Mouse (Mus musculus) kidney, adult 2 months (tissue): ENCODE measurements at regions not wholly inside any gene's neighbourhood (a gene's known extent, or its start where the extent isn't known, plus 50 kb on each side); places are given as distances from the start of the nearest gene placed in this dataset.

Experiments
- DNase-seq: peaks from one replicate; pipeline ENCODE4 v3.0.0; 2021
- H3K27ac ChIP-seq: fragments of 200-500 bp; 2 replicates; pipeline ENCODE4 v1.5.1; 2012; ENCODE audit warnings: low read depth, low read length, control low read depth, inconsistent platforms; ENCODE audit not compliant: insufficient read depth
- H3K27me3 ChIP-seq: fragments of 200-500 bp; replicated peaks from 2 replicates; pipeline ENCODE4 v1.6.1; 2012; ENCODE audit warnings: mild to moderate bottlenecking, moderate library complexity, low read length, inconsistent platforms; ENCODE audit not compliant: control insufficient read depth, insufficient read depth
- H3K36me3 ChIP-seq: fragments of 200-500 bp; 2 replicates; pipeline ENCODE4 v1.6.1; 2012; ENCODE audit warnings: mild to moderate bottlenecking, moderate library complexity, low read length, inconsistent platforms; ENCODE audit not compliant: control insufficient read depth, insufficient read depth
- H3K4me1 ChIP-seq: fragments of 200-500 bp; 2 replicates; pipeline ENCODE4 v1.6.1; 2011; ENCODE audit warnings: low read length; ENCODE audit not compliant: control insufficient read depth, insufficient read depth
- H3K4me3 ChIP-seq: fragments of 200-500 bp; 2 replicates; pipeline ENCODE4 v1.5.1; 2011; ENCODE audit warnings: mild to moderate bottlenecking, low read depth, low read length, control low read depth; ENCODE audit not compliant: insufficient read depth
- CTCF ChIP-seq: fragments of 200-500 bp; conservative IDR thresholded peaks from 2 replicates; pipeline ENCODE4 v1.5.1; 2011; ENCODE audit warnings: low read depth, mild to moderate bottlenecking, control low read depth, low read length, moderate library complexity, mixed read lengths; ENCODE audit not compliant: insufficient read depth, insufficient read length
- POLR2A ChIP-seq: fragments of 200-500 bp; IDR thresholded peaks from one replicate; pipeline ENCODE4 v1.6.1; 2011; ENCODE audit warnings: low read depth, low read length, control low read depth
- WGBS: fragments of 180-500 bp; shearing (Covaris S2); methylation state at CpG from one replicate; pipeline ENCODE4 v1.1.7; 2018; 5-methylcytosine and 5-hydroxymethylcytosine counted together

- TF ChIP-seq POLR2A (no peak), CTCF (no peak)
- H3K27me3 ChIP-seq = no peaks in the 10 kb centered on the region
- H3K36me3 ChIP-seq = no peaks in the 10 kb centered on the region
- no peaks in the 10 kb centered on the region for H3K4me1 ChIP-seq
- DNase-seq = no peak
- 94% methylated on average over 4 of the region's 4 CpGs for WGBS
- no peak overlapping the region for H3K4me3 ChIP-seq
- no peak overlapping the region for H3K27ac ChIP-seq
Measured at GRCm38 (mm10) chr19:15761086-15761485, 186.1 kb downstream of the Psat1 start.

GRCm38 (mm10) chr19:15745026-15745777 is 201.9 kb downstream of the Psat1 start:
- no peak for DNase-seq
- 72% methylated on average over 8 of the region's 8 CpGs for WGBS
- TF ChIP-seq CTCF = no peak
- TF ChIP-seq POLR2A = no peak
- no peak overlapping the region for H3K27ac ChIP-seq
- no peak overlapping the region for H3K4me3 ChIP-seq
- 0 out of 2 replicates have a peak, but pooled peaks cover 1% of the 10 kb centered on the region for H3K27me3 ChIP-seq
- H3K36me3 ChIP-seq = no peaks in the 10 kb centered on the region
- no peaks in the 10 kb centered on the region for H3K4me1 ChIP-seq

GRCm38 (mm10) chr19:15736200-15736599 is 210.9 kb downstream of the Psat1 start:
- no peaks in the 10 kb centered on the region for H3K4me1 ChIP-seq
- TF ChIP-seq CTCF = no peak
- no peak for TF ChIP-seq POLR2A
- no peak for DNase-seq
- H3K4me3 ChIP-seq = no peak overlapping the region
- no peaks in the 10 kb centered on the region for H3K27me3 ChIP-seq
- no peak overlapping the region for H3K27ac ChIP-seq
- H3K36me3 ChIP-seq = no peaks in the 10 kb centered on the region
- WGBS = 72% methylated on average over 2 of the region's 2 CpGs

- Histone ChIP-seq H3K27ac (no peak overlapping the region), H3K4me3 (no peak overlapping the region), H3K36me3 (no peaks in the 10 kb centered on the region), H3K4me1 (no peaks in the 10 kb centered on the region), H3K27me3 (no peaks in the 10 kb centered on the region; the same call in 1 of the 2 replicates)
- DNase-seq = no peak
- WGBS = 80% methylated on average over 13 of the region's 13 CpGs
- TF ChIP-seq POLR2A = no peak
- TF ChIP-seq CTCF = no peak
Measured at GRCm38 (mm10) chr19:15726785-15727406, 220.2 kb downstream of the Psat1 start.

- Histone ChIP-seq H3K4me1 (no peaks in the 10 kb centered on the region), H3K36me3 (no peaks in the 10 kb centered on the region), H3K4me3 (no peak overlapping the region), H3K27me3 (no peaks in the 10 kb centered on the region), H3K27ac (no peak overlapping the region)
- no peak for TF ChIP-seq POLR2A
- no peak for TF ChIP-seq CTCF
- WGBS = 46% methylated on average over 3 of the region's 3 CpGs
- no peak for DNase-seq
Measured at GRCm38 (mm10) chr19:15692379-15693023, 254.6 kb downstream of the Psat1 start.

- 58% methylated on average over 6 of the region's 6 CpGs for WGBS
Measured at GRCm38 (mm10) chr19:15669996-15670395, 277.1 kb downstream of the Psat1 start.

GRCm38 (mm10) chr19:15669541-15669940 is 277.6 kb downstream of the Psat1 start:
- 78% methylated on average over 7 of the region's 7 CpGs for WGBS
- Histone ChIP-seq H3K27ac (no peak overlapping the region), H3K4me1 (peaks cover 4% of the 10 kb centered on the region), H3K27me3 (no peaks in the 10 kb centered on the region), H3K36me3 (no peaks in the 10 kb centered on the region), H3K4me3 (no peak overlapping the region)
- DNase-seq = no peak
- no peak for TF ChIP-seq POLR2A
- no peak for TF ChIP-seq CTCF

More at GRCm38 (mm10) chr19:15669996-15670395, 277.1 kb downstream of the Psat1 start:
- no peaks in the 10 kb centered on the region for H3K27me3 ChIP-seq
- H3K27ac ChIP-seq = no peak overlapping the region
- H3K4me3 ChIP-seq = no peak overlapping the region
- no peak for TF ChIP-seq POLR2A
- TF ChIP-seq CTCF = no peak
- H3K36me3 ChIP-seq = no peaks in the 10 kb centered on the region
- DNase-seq = peak; percentile 70
- H3K4me1 ChIP-seq = peaks cover 4% of the 10 kb centered on the region
